Mouse (Mus musculus): Measurements from ENCODE around the gene Emc10.

Gene Emc10

GRCm38 (mm10) chr7:44463056-44463425 is 33.3 kb downstream of the Emc10 start:
- no peak for DNase-seq (ENCODE audit: low spot score)

GRCm38 (mm10) chr7:44462218-44463055 is 33.9 kb downstream of the Emc10 start:
- DNase-seq (ENCODE audit: low spot score) = no peak

- DNase-seq (ENCODE audit: low spot score) = no peak
Measured at GRCm38 (mm10) chr7:44461503-44462217, 34.7 kb downstream of the Emc10 start.

- DNase-seq (ENCODE audit: low spot score) = no peak
Measured at GRCm38 (mm10) chr7:44460767-44461502, 35.4 kb downstream of the Emc10 start.

- DNase-seq (ENCODE audit: low spot score) = no peak
Measured at GRCm38 (mm10) chr7:44460067-44460466, 36.3 kb downstream of the Emc10 start.

GRCm38 (mm10) chr7:44456302-44456701 is 40.0 kb downstream of the Emc10 start:
- no peak for DNase-seq (ENCODE audit: low spot score)

GRCm38 (mm10) chr7:44453256-44453655 is 43.1 kb downstream of the Emc10 start:
- no peak for DNase-seq (ENCODE audit: low spot score)

GRCm38 (mm10) chr7:44446070-44446855 is 50.1 kb downstream of the Emc10 start:
- no peak for DNase-seq (ENCODE audit: low spot score)

- no peak for DNase-seq (ENCODE audit: low spot score)
Measured at GRCm38 (mm10) chr7:44445528-44445923, 50.8 kb downstream of the Emc10 start.

GRCm38 (mm10) chr7:44444886-44445527 is 51.3 kb downstream of the Emc10 start:
- no peak for DNase-seq (ENCODE audit: low spot score)

GRCm38 (mm10) chr7:44443268-44444173 is 52.8 kb downstream of the Emc10 start:
- DNase-seq (ENCODE audit: low spot score) = no peak

GRCm38 (mm10) chr7:44442407-44442821 is 53.9 kb downstream of the Emc10 start:
- no peak for DNase-seq (ENCODE audit: low spot score)

GRCm38 (mm10) chr7:44441648-44442109 is 54.6 kb downstream of the Emc10 start:
- DNase-seq (ENCODE audit: low spot score) = no peak

GRCm38 (mm10) chr7:44441180-44441579 is 55.1 kb downstream of the Emc10 start:
- DNase-seq (ENCODE audit: low spot score) = no peak

GRCm38 (mm10) chr7:44440479-44440878 is 55.9 kb downstream of the Emc10 start:
- no peak for DNase-seq (ENCODE audit: low spot score)

All from c-Kit-positive CD71-positive TER-119-positive erythroid progenitor cells, embryonic 14.5 days (primary cell).